Mouse (Mus musculus) myocyte (in vitro differentiated cells): Measurements from ENCODE around the gene Mark4.

Experiments used
- E2F4 ChIP-seq: IDR thresholded peaks from one replicate; pipeline ENCODE4 v1.6.1; 2011; ENCODE audit warnings: mild to moderate bottlenecking, control low read depth, moderate library complexity; ENCODE audit not compliant: insufficient read depth
- MAX ChIP-seq: IDR thresholded peaks from one replicate; pipeline ENCODE4 v1.6.1; 2011; ENCODE audit warnings: low read depth, mild to moderate bottlenecking, control low read depth
- MYOD1 ChIP-seq, 3 experiments: IDR thresholded peaks; one replicate each; pipeline ENCODE4 v1.6.1; 2011; ENCODE audit warnings: control low read depth in 2 of 3, low read depth in 2 of 3, mild to moderate bottlenecking in 2 of 3, moderate library complexity in 1 of 3; ENCODE audit not compliant: insufficient read length in 2 of 3, control insufficient read depth in 1 of 3
- MYOG ChIP-seq, 3 experiments: IDR thresholded peaks; one replicate each; pipeline ENCODE4 v1.6.1; 2011; ENCODE audit warnings: control low read depth in 2 of 3, low read depth in 2 of 3, mild to moderate bottlenecking in 2 of 3; ENCODE audit not compliant: insufficient read length in 2 of 3, control insufficient read depth in 1 of 3, insufficient read depth in 1 of 3
- POLR2A ChIP-seq: IDR thresholded peaks from one replicate; pipeline ENCODE4 v1.6.1; 2011; ENCODE audit warnings: low read depth, mild to moderate bottlenecking, control low read depth, moderate library complexity; ENCODE audit not compliant: insufficient read length
- REST ChIP-seq: IDR thresholded peaks from one replicate; pipeline ENCODE4 v1.6.1; 2011; ENCODE audit warnings: mild to moderate bottlenecking, control low read depth, moderate library complexity; ENCODE audit not compliant: insufficient read depth, insufficient read length
- TCF12 ChIP-seq: IDR thresholded peaks from one replicate; pipeline ENCODE4 v1.6.1; 2011; ENCODE audit warnings: mild to moderate bottlenecking, control low read depth; ENCODE audit not compliant: poor library complexity, insufficient read depth, severe bottlenecking
- USF1 ChIP-seq: IDR thresholded peaks from one replicate; pipeline ENCODE4 v1.6.1; 2011; ENCODE audit warnings: low read depth, mild to moderate bottlenecking, control low read depth, moderate library complexity

- no peak for TF ChIP-seq MAX
- no peak for TF ChIP-seq USF1
- no peak for TF ChIP-seq MYOD1 (IDR thresholded peaks at IDR 0.05; ENCODE audit: control insufficient read depth in 1 of 3, insufficient read length in 2 of 3, low read depth in 2 of 3)
- no peak for TF ChIP-seq POLR2A
- TF ChIP-seq TCF12 = no peak
- no peak for TF ChIP-seq E2F4
- TF ChIP-seq REST = no peak
- no peak for TF ChIP-seq MYOG (IDR thresholded peaks at IDR 0.05; ENCODE audit: control insufficient read depth in 1 of 3, insufficient read depth in 1 of 3, insufficient read length in 2 of 3, low read depth in 2 of 3)
Measured at GRCm38 (mm10) chr7:19468279-19468678, 9.7 kb upstream of the Mark4 start.
